Mouse (Mus musculus) limb, embryonic 15.5 days (tissue): Measurements from ENCODE around the gene Dand5. TPM values are rescaled to one million over a fixed set of nuclear protein-coding genes. Genes with fewer than 3 reads are reported as not detected.

Experiments used
- ATAC-seq: fragments of 200-750 bp; cut with Nextera tagmentation; 2 replicates; pipeline ENCODE4 v1.8.0; 2017; ENCODE audit warnings: low read depth, moderate TSS enrichment; ENCODE audit not compliant: insufficient number of reproducible peaks, low FRiP score, low TSS enrichment
- H3K27ac ChIP-seq: fragments of 300-500 bp; sonication (generic); 2 replicates; pipeline ENCODE4 v1.5.1; 2015; ENCODE audit warnings: moderate library complexity, mild to moderate bottlenecking, inconsistent platforms
- H3K27me3 ChIP-seq: fragments of 300-500 bp; sonication (generic); 2 replicates; pipeline ENCODE4 v1.6.1; 2015; ENCODE audit warnings: inconsistent platforms
- H3K36me3 ChIP-seq: fragments of 300-500 bp; sonication (generic); 2 replicates; pipeline ENCODE4 v1.6.1; 2015; ENCODE audit warnings: inconsistent platforms
- H3K4me1 ChIP-seq: fragments of 300-500 bp; sonication (generic); 2 replicates; pipeline ENCODE4 v1.6.1; 2015; ENCODE audit warnings: inconsistent platforms
- H3K4me2 ChIP-seq: fragments of 300-500 bp; sonication (generic); 2 replicates; pipeline ENCODE4 v1.6.1; 2015; ENCODE audit warnings: mild to moderate bottlenecking, inconsistent platforms
- H3K4me3 ChIP-seq: fragments of 300-500 bp; sonication (generic); 2 replicates; pipeline ENCODE4 v1.5.1; 2015; ENCODE audit warnings: mild to moderate bottlenecking, inconsistent platforms
- H3K9ac ChIP-seq: fragments of 300-500 bp; sonication (generic); 2 replicates; pipeline ENCODE4 v1.6.1; 2015; ENCODE audit warnings: inconsistent platforms
- H3K9me3 ChIP-seq: fragments of 300-500 bp; sonication (generic); 2 replicates; pipeline ENCODE4 v1.6.1; 2016; ENCODE audit warnings: inconsistent platforms
- WGBS: fragments of 180-500 bp; shearing (Covaris S2); methylation state at CpG from one replicate; pipeline ENCODE4 v1.1.7; 2015; 5-methylcytosine and 5-hydroxymethylcytosine counted together
- microRNA-seq: library from miRNA; unstranded; fragments of <30 nt; microRNA quantifications from one replicate; pipeline ENCODE4, GENCODE M21; 2016
- polyA plus RNA-seq: library from polyadenylated mRNA; unstranded; fragments of >200 nt; fragmentation: Nextera tagmentation; extraction: Ambion mirVana; gene quantifications from 2 replicates; pipeline ENCODE4 v1.2.1, GENCODE M21; 2015

The Dand5 gene
- polyA plus RNA-seq, 1 experiment from 2014 or later: 8.0 TPM

GRCm38 (mm10) chr8:84771941-84772378 is 50.7 kb downstream of the Dand5 start:
- peaks cover 82% of the 10 kb centered on the region for H3K4me1 ChIP-seq
- peak overlapping the region; percentile 35 for H3K4me3 ChIP-seq
- H3K27me3 ChIP-seq: no peaks in the 10 kb centered on the region
- H3K36me3 ChIP-seq: peaks cover 35% of the 10 kb centered on the region
- WGBS: 15% methylated on average over 34 of the region's 34 CpGs
- H3K9ac ChIP-seq: peak overlapping the region; percentile 12; the same call in 1 of the 2 replicates
- H3K27ac ChIP-seq: peak overlapping the region; percentile 76; the same call in 1 of the 2 replicates
- ATAC-seq: no peak
- peak overlapping the region; percentile 46 for H3K4me2 ChIP-seq
- H3K9me3 ChIP-seq: no peaks in the 10 kb centered on the region

- no peak for ATAC-seq
- peak overlapping the region; percentile 15; the same call in 1 of the 2 replicates for H3K9ac ChIP-seq
- H3K4me1 ChIP-seq: peaks cover 83% of the 10 kb centered on the region
- H3K27me3 ChIP-seq: no peaks in the 10 kb centered on the region
- WGBS: 38% methylated on average over 5 of the region's 5 CpGs
- H3K4me3 ChIP-seq: peak overlapping the region; percentile 35
- H3K9me3 ChIP-seq: no peaks in the 10 kb centered on the region
- H3K36me3 ChIP-seq: peaks cover 43% of the 10 kb centered on the region
- H3K27ac ChIP-seq: peak overlapping the region; percentile 76
- peak overlapping the region; percentile 46 for H3K4me2 ChIP-seq
These were observed 51.5 kb downstream of the Dand5 start for GRCm38 (mm10) chr8:84771000-84771687.

- Histone ChIP-seq H3K9me3 (no peaks in the 10 kb centered on the region), H3K4me3 (peak overlapping the region; percentile 35), H3K27ac (peak overlapping the region; percentile 76), H3K4me1 (peaks cover 83% of the 10 kb centered on the region), H3K9ac (no peak overlapping the region), H3K27me3 (no peaks in the 10 kb centered on the region), H3K4me2 (peak overlapping the region; percentile 46), H3K36me3 (peaks cover 48% of the 10 kb centered on the region)
- 39% methylated on average over 12 of the region's 12 CpGs for WGBS
- no peak for ATAC-seq
These were observed 52.3 kb downstream of the Dand5 start for GRCm38 (mm10) chr8:84770100-84770953.

GRCm38 (mm10) chr8:84769324-84769723 is 53.3 kb downstream of the Dand5 start:
- Histone ChIP-seq H3K9me3 (no peaks in the 10 kb centered on the region), H3K9ac (no peak overlapping the region), H3K4me1 (peaks cover 84% of the 10 kb centered on the region), H3K4me3 (no peak overlapping the region), H3K4me2 (no peak overlapping the region), H3K27ac (no peak overlapping the region), H3K27me3 (no peaks in the 10 kb centered on the region), H3K36me3 (peaks cover 54% of the 10 kb centered on the region)
- no peak for ATAC-seq
- WGBS: 86% methylated on average over 8 of the region's 8 CpGs

GRCm38 (mm10) chr8:84768343-84769095 is 54.1 kb downstream of the Dand5 start:
- H3K4me2 ChIP-seq: no peak overlapping the region
- no peak overlapping the region for H3K9ac ChIP-seq
- H3K27me3 ChIP-seq: no peaks in the 10 kb centered on the region
- no peak overlapping the region for H3K27ac ChIP-seq
- H3K4me3 ChIP-seq: no peak overlapping the region
- peaks cover 92% of the 10 kb centered on the region for H3K4me1 ChIP-seq
- 83% methylated on average over 14 of the region's 14 CpGs for WGBS
- ATAC-seq: no peak
- H3K36me3 ChIP-seq: peaks cover 57% of the 10 kb centered on the region
- no peaks in the 10 kb centered on the region for H3K9me3 ChIP-seq

- peaks cover 88% of the 10 kb centered on the region for H3K4me1 ChIP-seq
- no peak overlapping the region for H3K4me2 ChIP-seq
- H3K27me3 ChIP-seq: no peaks in the 10 kb centered on the region
- WGBS: 76% methylated on average over 10 of the region's 10 CpGs
- ATAC-seq: no peak
- peaks cover 63% of the 10 kb centered on the region for H3K36me3 ChIP-seq
- no peaks in the 10 kb centered on the region for H3K9me3 ChIP-seq
- no peak overlapping the region for H3K4me3 ChIP-seq
- H3K27ac ChIP-seq: no peak overlapping the region
- H3K9ac ChIP-seq: no peak overlapping the region
These were observed 55.4 kb downstream of the Dand5 start for GRCm38 (mm10) chr8:84767221-84767620.

- H3K36me3 ChIP-seq: peaks cover 62% of the 10 kb centered on the region
These were observed 56.2 kb downstream of the Dand5 start for GRCm38 (mm10) chr8:84766422-84766821.

GRCm38 (mm10) chr8:84765629-84766028 is 57.0 kb downstream of the Dand5 start:
- H3K27ac ChIP-seq: peak overlapping the region; percentile 64
- peaks cover 58% of the 10 kb centered on the region for H3K36me3 ChIP-seq
- no peak overlapping the region for H3K9ac ChIP-seq
- no peaks in the 10 kb centered on the region for H3K9me3 ChIP-seq
- ATAC-seq: no peak
- peaks cover 88% of the 10 kb centered on the region for H3K4me1 ChIP-seq
- no peaks in the 10 kb centered on the region for H3K27me3 ChIP-seq
- whole genome bisulfite sequencing: 37% methylated on average over 10 of the region's 10 CpGs
- no peak overlapping the region for H3K4me3 ChIP-seq
- no peak overlapping the region for H3K4me2 ChIP-seq

More at GRCm38 (mm10) chr8:84766422-84766821, 56.2 kb downstream of the Dand5 start:
- Histone ChIP-seq H3K4me2 (no peak overlapping the region), H3K9me3 (no peaks in the 10 kb centered on the region), H3K9ac (no peak overlapping the region), H3K4me3 (no peak overlapping the region), H3K27me3 (no peaks in the 10 kb centered on the region), H3K4me1 (peaks cover 88% of the 10 kb centered on the region), H3K27ac (peak overlapping the region; percentile 64; the same call in 1 of the 2 replicates)
- 53% methylated on average over 9 of the region's 9 CpGs for WGBS
- no peak for ATAC-seq

Small RNAs within 50 kb of the gene (microRNA-seq; reads per million reads assigned to microRNA genes)
- gene Mir7069: 1.2 reads per million

Other genes with a start within 250 kb of the Dand5 start
- 80.6 and 81.7 TPM in 2 replicates for gene Ier2, start 160.0 kb downstream of the Dand5 start, polyA plus RNA-seq
- 63.3 and 64.5 TPM in 2 replicates for gene Trmt1, start 136.5 kb downstream of the Dand5 start, polyA plus RNA-seq
- 13.5 and 13.8 TPM in 2 replicates for gene Nacc1, start 135.0 kb downstream of the Dand5 start, polyA plus RNA-seq
- gene Lyl1, start 121.4 kb downstream of the Dand5 start, polyA plus RNA-seq: 5.6 and 6.0 TPM in 2 replicates
- 3.8 and 5.5 TPM in 2 replicates for gene G430095P16Rik, start 99.8 kb downstream of the Dand5 start, polyA plus RNA-seq
- gene Nfix, start 22.5 kb downstream of the Dand5 start, polyA plus RNA-seq: 87.0 and 100 TPM in 2 replicates
- 44.7 and 45.6 TPM in 2 replicates for gene Gadd45gip1, start 8.7 kb upstream of the Dand5 start, polyA plus RNA-seq
- 102 and 122 TPM in 2 replicates for gene Rad23a, start 17.8 kb upstream of the Dand5 start, polyA plus RNA-seq
- 1,060 and 1,089 TPM in 2 replicates for gene Calr, start 24.1 kb upstream of the Dand5 start, polyA plus RNA-seq
- gene Farsa, start 34.2 kb upstream of the Dand5 start, polyA plus RNA-seq: 94.4 and 98.2 TPM in 2 replicates
- 58.0 and 70.0 TPM in 2 replicates for gene Syce2, start 49.3 kb upstream of the Dand5 start, polyA plus RNA-seq
- 31.1 and 34.3 TPM in 2 replicates for gene Gcdh, start 71.1 kb upstream of the Dand5 start, polyA plus RNA-seq
- 1.4 and 2.5 TPM in 2 replicates for gene Klf1, start 79.1 kb upstream of the Dand5 start, polyA plus RNA-seq
- gene Dnase2a, start 85.7 kb upstream of the Dand5 start, polyA plus RNA-seq: 19.2 and 22.1 TPM in 2 replicates
- gene Mast1, start 114.5 kb upstream of the Dand5 start, polyA plus RNA-seq: 0.34 and 0.35 TPM in 2 replicates
- gene Rtbdn, start 124.2 kb upstream of the Dand5 start, polyA plus RNA-seq: 0.19 and 0.24 TPM in 2 replicates
- not detected in 2 replicates for gene Gm49661, start 146.6 kb upstream of the Dand5 start, polyA plus RNA-seq
- gene Prdx2, start 146.8 kb upstream of the Dand5 start, polyA plus RNA-seq: 635 and 681 TPM in 2 replicates
- gene Rnaseh2a, start 146.9 kb upstream of the Dand5 start, polyA plus RNA-seq: 95.2 and 95.6 TPM in 2 replicates
- 30.4 and 42.5 TPM in 2 replicates for gene Junb, start 155.9 kb upstream of the Dand5 start, polyA plus RNA-seq
- gene Hook2, start 167.8 kb upstream of the Dand5 start, polyA plus RNA-seq: 26.9 and 28.8 TPM in 2 replicates
- 0.12 TPM in 2 replicates for gene Best2, start 191.7 kb upstream of the Dand5 start, polyA plus RNA-seq
- gene Asna1, start 202.5 kb upstream of the Dand5 start, polyA plus RNA-seq: 113 and 117 TPM in 2 replicates
- 86.7 and 102 TPM in 2 replicates for gene Trir, start 204.0 kb upstream of the Dand5 start, polyA plus RNA-seq
- gene Tnpo2, start 214.1 kb upstream of the Dand5 start, polyA plus RNA-seq: 32.7 and 33.7 TPM in 2 replicates
- gene Fbxw9, start 237.2 kb upstream of the Dand5 start, polyA plus RNA-seq: 30.1 and 32.3 TPM in 2 replicates
- gene Gm5741, start 245.2 kb upstream of the Dand5 start, polyA plus RNA-seq: not detected in 2 replicates
- 41.5 and 48.9 TPM in 2 replicates for gene Dhps, start 248.9 kb upstream of the Dand5 start, polyA plus RNA-seq